Mouse (Mus musculus) left cerebral cortex, postnatal 4 days (tissue): ENCODE results near the gene Mrpl17. TPM values are rescaled to one million over a fixed set of nuclear protein-coding genes. Genes with fewer than 3 reads are reported as not detected.

ENCODE experiments used
- DNase-seq: peaks from one replicate; pipeline ENCODE4 v3.0.0-alpha.2; 2022
- intact Hi-C: fragments of 180-260 bp; cut with DNase I; formaldehyde crosslinking; loops from one replicate; pipeline ENCODE4 v1.15.1; 2025
- total RNA-seq, 2 experiments: library from RNA; stranded (reverse); gene quantifications; 2 replicates each; pipeline ENCODE4 v1.2.3; 2021

Mrpl17 gene
- total RNA-seq, 2 experiments from 2014 or later: 76.5 to 87.4 TPM

GRCm38 (mm10) chr7:105787285-105788140, 23.4 kb downstream of the Mrpl17 start, which contains the start of gene Dchs1:
Gene Dchs1, minus strand, starts transcription at chr7:105787654.
- intact Hi-C loops: no loop called here
- DNase-seq: peak; percentile 68

- no peak for DNase-seq
- intact Hi-C loops: no loop called here
Observed at GRCm38 (mm10) chr7:105786506-105787284, 24.2 kb downstream of the Mrpl17 start.

GRCm38 (mm10) chr7:105784556-105784955, 26.3 kb downstream of the Mrpl17 start:
- intact Hi-C loops: no loop called here

GRCm38 (mm10) chr7:105783861-105784260, 27.0 kb downstream of the Mrpl17 start:
- DNase-seq: no peak
- intact Hi-C loops: no loop called here

More at GRCm38 (mm10) chr7:105784556-105784955, 26.3 kb downstream of the Mrpl17 start:
- DNase-seq: no peak

GRCm38 (mm10) chr7:105778553-105779265, 32.2 kb downstream of the Mrpl17 start:
- intact Hi-C loops: no loop called here
- DNase-seq: peak; percentile 63

- DNase-seq: no peak
- intact Hi-C loops: no loop called here
Observed at GRCm38 (mm10) chr7:105777797-105778552, 32.9 kb downstream of the Mrpl17 start.

GRCm38 (mm10) chr7:105777316-105777715, 33.6 kb downstream of the Mrpl17 start:
- no peak for DNase-seq
- intact Hi-C loops: no loop called here

- intact Hi-C loops: no loop called here
- DNase-seq: no peak
Observed at GRCm38 (mm10) chr7:105776026-105776425, 34.9 kb downstream of the Mrpl17 start.

GRCm38 (mm10) chr7:105774661-105775060, 36.2 kb downstream of the Mrpl17 start:
- intact Hi-C loops: no loop called here
- no peak for DNase-seq

GRCm38 (mm10) chr7:105773041-105773440, 37.9 kb downstream of the Mrpl17 start:
- DNase-seq: no peak
- intact Hi-C loops: no loop called here

- intact Hi-C loops: no loop called here
- no peak for DNase-seq
Observed at GRCm38 (mm10) chr7:105772331-105772730, 38.6 kb downstream of the Mrpl17 start.

GRCm38 (mm10) chr7:105769959-105770358, 40.9 kb downstream of the Mrpl17 start:
- DNase-seq: no peak
- intact Hi-C loops: no loop called here

GRCm38 (mm10) chr7:105767729-105768165, 43.2 kb downstream of the Mrpl17 start:
- DNase-seq: no peak
- intact Hi-C loops: no loop called here

- intact Hi-C loops: no loop called here
- DNase-seq: no peak
Observed at GRCm38 (mm10) chr7:105764331-105764730, 46.6 kb downstream of the Mrpl17 start.

GRCm38 (mm10) chr7:105762517-105763270, 48.2 kb downstream of the Mrpl17 start:
- intact Hi-C loops: no loop called here
- DNase-seq: no peak

- intact Hi-C loops: no loop called here
- no peak for DNase-seq
Observed at GRCm38 (mm10) chr7:105761813-105762484, 49.0 kb downstream of the Mrpl17 start.

GRCm38 (mm10) chr7:105753281-105753680, 57.6 kb downstream of the Mrpl17 start:
- no peak for DNase-seq
- intact Hi-C loops: no loop called here
